Mouse (Mus musculus): ENCODE results near the gene Dnah8.

Gene Dnah8

GRCm38 (mm10) chr17:30835419-30835818 is 211.3 kb downstream of the Dnah8 start:
- DNase-seq: no peak

GRCm38 (mm10) chr17:30837031-30837430 is 212.9 kb downstream of the Dnah8 start:
- no peak for DNase-seq

DNA sequence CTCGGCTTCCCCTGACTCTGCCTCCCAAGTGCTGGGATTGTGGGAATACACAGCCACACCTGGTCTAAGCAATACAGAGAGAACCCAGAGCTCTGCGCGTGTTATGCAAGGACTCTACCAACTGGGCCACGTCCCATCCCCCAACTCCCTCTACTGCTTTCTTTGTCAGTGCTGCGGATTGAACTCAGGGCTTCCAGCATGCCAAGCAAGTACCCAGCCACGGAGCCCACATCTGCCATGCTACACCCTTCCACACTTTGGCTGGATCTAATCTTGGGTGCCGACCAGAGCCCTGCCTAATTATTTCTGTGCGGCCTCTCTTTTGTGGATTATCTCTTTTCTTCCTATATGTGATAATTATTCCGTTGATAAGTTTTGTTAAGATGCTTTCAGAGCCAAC is 215.9 kb downstream of the Dnah8 start:
- no peak for DNase-seq

DNA sequence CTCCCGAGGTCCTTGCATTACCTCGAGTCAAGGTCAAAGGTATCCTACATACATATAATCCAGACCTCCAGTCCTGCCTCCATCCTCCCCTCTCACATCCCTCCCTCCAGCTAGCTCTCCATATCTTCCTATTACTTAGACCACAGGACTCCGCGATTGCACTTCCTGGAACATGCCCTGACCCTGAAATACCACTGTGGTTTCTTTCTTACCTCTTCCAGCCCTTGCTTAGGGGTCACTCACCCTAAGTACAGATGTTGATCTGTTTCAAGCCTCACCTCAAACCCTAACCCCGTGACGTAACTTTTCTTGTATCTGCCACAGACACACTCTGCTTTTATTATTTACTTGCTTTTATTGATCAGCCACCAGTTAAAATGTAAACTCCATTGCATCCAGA is 218.2 kb downstream of the Dnah8 start:
- no peak for DNase-seq

- DNase-seq: peak; percentile 72
These were observed 220.2 kb downstream of the Dnah8 start for GRCm38 (mm10) chr17:30844321-30844791.

GRCm38 (mm10) chr17:30847498-30847897 is 223.3 kb downstream of the Dnah8 start:
- DNase-seq: no peak

GRCm38 (mm10) chr17:30848086-30848485 is 223.9 kb downstream of the Dnah8 start:
- no peak for DNase-seq

GRCm38 (mm10) chr17:30848804-30849203 is 224.7 kb downstream of the Dnah8 start:
- no peak for DNase-seq

DNA sequence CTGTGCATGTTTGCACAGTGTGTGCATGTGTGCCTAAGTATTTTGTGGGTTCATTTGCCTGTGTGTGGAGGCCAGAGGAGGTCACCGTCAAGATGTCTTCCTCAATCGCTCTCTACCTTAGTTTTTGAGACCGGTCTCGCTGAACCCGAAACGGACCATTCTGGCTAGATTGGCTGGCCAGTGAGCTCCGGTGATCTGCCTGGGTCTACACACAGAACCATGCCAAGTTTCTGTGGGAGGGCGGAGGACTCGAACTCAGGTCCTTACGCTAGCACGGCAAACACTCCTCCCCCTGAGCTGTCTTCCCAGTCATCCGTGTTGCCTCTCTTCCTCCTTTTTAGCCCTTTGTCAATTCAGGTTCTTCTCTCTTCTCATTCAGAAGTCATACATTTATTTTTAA is 225.7 kb downstream of the Dnah8 start:
- DNase-seq: no peak

- no peak for DNase-seq
These were observed 228.2 kb downstream of the Dnah8 start for GRCm38 (mm10) chr17:30852345-30852744.

DNA sequence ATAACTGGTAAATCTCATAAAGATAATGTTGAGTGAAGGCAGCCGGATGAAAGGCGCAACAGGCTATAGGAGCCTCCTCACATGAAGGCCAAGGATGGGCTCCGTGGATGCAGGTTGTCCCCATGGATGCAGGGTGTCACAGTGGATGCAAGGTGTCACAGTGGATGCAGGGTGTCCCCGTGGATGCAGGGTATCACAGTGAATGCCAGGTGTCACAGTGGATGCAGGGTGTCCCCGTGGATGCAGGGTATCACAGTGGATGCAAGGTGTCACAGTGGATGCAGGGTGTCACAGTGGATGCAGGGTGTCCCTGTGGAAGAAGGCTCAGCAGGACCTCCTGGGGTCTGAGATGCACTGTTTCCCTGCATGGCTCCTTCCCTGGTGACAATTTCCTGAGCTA is 233.2 kb downstream of the Dnah8 start:
- DNase-seq: no peak

- peak; percentile 60 for DNase-seq
These were observed 234.6 kb downstream of the Dnah8 start for GRCm38 (mm10) chr17:30858586-30859259.

- DNase-seq: no peak
These were observed 235.9 kb downstream of the Dnah8 start for GRCm38 (mm10) chr17:30859989-30860585.

DNA sequence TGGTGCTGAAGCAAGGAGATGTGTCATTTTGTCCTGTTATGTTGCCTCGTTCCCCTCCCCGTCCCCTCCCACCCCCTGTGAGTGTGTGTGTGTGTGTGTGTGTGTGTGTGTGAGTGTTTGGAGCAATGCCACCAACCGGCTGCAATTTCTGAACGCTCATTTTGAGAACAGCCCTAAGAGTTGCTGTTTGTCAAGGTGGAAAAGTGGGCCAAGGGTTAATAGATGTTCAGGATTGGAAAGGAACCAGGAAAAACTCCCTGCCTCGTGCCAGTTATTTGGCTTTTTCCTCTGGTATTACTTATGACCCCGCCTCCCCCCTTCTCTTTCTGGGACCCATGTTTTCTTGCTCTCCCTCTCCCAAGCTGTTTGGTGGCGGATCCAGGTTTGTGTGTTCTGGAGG is 236.5 kb downstream of the Dnah8 start:
- peak; percentile 42 for DNase-seq

DNA sequence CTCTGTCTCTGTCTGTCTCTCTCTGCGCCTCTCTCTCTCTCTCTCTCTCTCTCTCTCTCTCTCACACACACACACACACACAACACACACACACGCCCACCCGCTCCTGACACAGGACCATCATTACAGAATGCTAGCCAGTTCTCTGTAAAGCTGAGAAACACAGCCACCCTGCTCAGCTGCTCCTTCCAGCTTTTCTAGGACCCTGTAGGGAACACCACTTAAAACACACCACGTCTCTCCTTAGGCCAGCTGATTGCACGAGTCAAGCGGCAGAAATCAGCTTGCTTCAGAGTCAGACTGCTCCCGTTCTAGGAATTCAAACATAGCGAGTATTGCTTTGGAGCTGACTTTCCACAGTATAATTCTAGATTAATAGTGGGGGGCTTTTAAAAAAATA is 242.1 kb downstream of the Dnah8 start:
- no peak for DNase-seq

DNA sequence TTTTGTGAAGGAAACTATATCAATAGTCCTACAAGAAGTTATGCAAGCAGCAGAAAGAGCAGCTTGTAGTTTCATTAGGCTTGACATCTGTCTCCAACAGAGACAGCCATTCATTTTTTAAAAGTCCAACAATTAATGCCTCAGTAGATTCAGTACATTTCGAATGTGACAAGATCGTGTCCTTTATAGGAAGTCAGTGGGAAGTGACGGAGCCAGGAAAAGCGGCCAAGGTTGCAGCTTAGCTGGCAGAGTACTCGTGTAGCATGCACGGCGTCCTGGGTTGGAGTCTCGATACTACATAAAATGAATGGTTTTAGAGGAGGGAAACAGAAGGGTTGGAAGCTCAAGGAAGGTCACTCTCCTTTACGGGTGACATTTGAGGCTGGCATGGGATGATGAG is 242.8 kb downstream of the Dnah8 start:
- DNase-seq: peak; percentile 65

GRCm38 (mm10) chr17:30871040-30871439 is 246.9 kb downstream of the Dnah8 start:
- DNase-seq: peak; percentile 28

DNA sequence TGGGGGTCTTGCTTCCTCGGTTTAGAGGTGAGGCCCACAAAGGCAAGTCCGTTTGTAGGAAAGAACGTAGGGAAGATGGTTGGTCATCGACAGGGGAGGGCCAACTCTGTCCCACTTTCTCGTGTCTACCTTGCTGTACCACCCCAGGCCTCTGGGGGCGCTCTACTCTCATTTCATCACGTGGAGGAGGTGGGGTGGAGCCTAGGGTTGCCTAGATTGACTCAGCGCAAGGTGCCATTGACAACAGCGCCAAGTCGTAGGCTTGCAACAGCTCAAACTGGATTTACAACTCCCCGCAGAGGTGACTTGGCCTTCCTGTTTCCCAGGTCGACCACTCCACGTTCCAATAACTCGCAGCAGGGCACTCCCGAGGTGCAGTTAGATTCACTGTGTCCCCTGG is 250.1 kb downstream of the Dnah8 start:
- no peak for DNase-seq

DNA sequence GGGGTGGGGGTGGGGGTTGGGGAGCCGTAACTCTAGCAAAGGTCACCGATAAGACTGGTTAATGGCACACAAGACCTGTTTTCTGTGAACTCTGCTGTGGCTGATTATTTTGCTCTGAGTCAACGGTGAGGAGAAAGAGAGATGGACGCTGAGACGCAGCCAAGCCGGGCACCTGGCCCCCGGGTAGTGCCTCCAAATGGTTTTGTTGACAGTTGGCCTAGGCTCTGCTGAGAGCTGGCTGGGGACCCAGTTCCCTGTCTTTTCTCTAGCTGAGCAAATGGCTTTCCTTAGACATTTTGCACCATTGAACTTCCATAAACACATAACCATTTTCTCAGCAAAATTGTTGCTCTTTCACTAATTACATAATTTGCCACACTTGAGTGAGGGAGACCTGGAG is 253.3 kb downstream of the Dnah8 start:
- no peak for DNase-seq

DNA sequence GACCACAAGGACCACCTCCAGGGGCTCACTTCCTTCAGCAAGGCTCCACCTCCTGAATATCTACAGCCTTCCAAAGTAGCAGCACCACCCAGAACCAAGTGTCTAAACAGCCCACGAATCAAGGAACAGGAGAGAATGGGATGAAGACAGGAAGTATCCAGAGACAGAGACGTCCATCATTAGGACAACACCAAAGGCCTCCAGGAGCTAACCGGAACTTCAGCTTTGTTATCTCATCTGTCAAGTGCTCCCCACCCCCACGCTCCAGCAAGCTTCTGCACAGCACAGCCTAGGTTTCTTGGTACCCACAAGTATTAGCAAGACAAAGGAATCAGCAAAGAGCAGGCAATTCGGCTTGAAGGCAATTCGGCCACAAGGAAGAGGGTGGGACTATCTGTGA is 254.5 kb downstream of the Dnah8 start:
- no peak for DNase-seq

- no peak for DNase-seq
These were observed 256.2 kb downstream of the Dnah8 start for GRCm38 (mm10) chr17:30880391-30880790.

GRCm38 (mm10) chr17:30881001-30881400 is 256.8 kb downstream of the Dnah8 start:
- no peak for DNase-seq

- DNase-seq: no peak
These were observed 258.1 kb downstream of the Dnah8 start for GRCm38 (mm10) chr17:30882206-30882605.

DNA sequence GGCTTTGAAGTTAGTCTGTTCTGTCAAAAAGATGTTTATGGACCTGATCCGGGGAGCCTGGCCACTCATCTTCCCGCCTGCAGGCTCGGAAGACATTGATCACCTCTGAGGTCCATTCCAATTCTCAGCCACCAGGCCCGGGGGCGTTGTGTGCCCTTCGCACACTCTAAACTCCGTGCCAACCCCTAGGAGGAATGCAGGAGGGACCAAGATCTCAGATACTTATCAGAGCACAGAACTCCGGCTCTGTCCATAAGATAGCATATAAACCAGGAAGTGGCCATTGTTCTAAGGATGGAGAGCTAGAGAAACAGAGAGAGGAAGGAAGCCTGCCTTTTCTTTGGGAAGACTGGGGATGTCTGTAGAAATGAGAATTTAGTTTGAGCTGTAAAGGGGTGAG is 259.4 kb downstream of the Dnah8 start:
- no peak for DNase-seq

GRCm38 (mm10) chr17:30892086-30892485 is 267.9 kb downstream of the Dnah8 start:
- DNase-seq: no peak
